Mouse (Mus musculus) liver, adult (tissue): Measurements from ENCODE around the gene Ppp1r9a.

ENCODE experiments used
- GATA4 ChIP-seq: IDR thresholded peaks from 2 replicates; pipeline ENCODE4 v1.6.1; 2014; ENCODE audit warnings: mild to moderate bottlenecking, low read length; ENCODE audit not compliant: insufficient replicate concordance

Gene Ppp1r9a

DNA sequence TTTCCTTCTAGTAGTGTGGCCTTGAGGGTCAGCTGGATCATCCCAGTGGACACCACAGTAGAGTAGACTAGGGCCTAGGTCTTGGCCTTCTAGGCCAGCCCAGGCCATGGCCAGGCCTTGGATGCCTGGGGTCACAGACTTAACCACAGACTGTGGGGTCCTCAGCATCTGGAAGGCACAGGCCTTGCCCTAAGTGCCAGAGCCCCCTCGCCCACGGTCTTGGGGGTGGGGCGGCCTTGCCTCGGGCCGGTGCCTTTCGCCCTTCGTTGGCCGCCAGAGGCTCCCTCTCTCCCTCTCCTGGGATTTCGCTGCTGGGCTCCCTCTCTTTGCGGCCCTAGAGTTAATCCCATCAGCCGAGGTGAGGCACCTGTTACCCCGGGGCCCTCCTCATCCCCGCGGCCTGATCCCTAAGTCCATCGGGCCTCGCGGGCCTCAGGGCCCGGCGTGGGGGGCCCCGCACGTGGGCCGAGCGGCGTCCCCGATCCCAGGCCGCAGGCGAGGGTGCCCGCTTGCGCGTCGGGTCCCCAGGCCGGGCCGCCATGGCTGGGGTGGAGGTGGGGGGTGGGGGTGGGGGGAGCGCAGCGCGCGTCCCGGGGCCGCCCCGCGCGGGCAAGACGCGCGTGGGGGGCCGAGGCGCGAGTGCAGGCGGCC, at the start of gene Ppp1r9a:
Gene Ppp1r9a, plus strand, starts transcription at position 244 of the 651 bp plus-strand sequence.
- no peak for TF ChIP-seq GATA4

DNA sequence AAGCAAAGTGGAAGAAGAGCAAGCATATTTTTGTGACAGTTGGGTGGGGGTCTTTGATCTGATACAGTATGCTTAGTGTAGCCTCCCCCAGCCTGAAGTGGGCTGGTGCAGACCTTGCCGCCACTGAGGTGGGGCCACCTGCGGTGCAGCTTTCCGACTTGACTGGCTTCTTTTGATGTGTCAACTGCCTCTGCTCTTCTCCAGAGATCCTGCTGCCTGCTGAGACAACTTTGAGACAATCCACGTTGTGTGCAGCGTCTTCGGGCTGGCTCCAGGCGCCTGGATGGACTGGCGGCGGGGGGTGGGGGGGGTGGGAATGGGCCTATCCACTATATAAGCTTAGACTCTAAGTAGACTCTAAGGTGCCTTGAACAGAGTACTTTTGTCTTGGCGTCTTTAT, 47.5 kb upstream of the Ppp1r9a start:
- no peak for TF ChIP-seq GATA4

DNA sequence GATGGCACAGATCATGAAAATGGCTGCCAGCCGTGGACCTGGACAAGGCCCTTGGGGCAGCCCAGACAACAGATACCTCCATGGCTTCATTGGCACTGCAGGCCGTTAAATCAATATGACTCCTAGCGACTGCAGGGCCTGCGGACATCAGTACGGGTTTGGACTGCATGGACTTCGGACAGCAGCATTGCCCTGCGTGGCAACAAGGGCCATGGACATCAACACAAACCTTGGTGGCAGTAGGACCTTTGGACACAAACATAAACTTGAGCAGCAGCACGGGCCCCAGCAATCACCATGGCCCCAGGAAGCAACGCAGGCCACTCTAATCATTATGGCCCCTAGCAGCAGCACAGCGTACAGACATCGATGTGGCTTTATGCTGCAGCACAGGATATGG, 45.8 kb upstream of the Ppp1r9a start:
- TF ChIP-seq GATA4, result no peak

DNA sequence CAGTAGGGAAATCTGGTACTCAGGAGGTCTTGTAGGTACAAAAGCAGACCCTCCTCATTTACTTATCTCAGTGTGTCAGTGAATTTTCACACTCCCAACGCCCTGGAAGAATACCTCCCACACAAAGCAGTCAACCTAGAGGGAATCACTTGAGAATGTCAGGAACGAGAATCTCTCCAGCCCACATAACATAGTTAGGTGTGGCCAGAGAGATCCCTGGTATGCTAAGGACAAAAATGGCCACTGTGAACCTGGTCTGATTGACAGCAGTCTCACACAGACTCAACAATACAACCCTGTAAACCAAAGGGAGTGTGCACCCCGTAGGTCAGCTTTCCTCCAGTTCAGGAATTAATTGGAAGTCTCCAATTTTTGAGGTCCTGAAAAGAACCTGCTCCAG, 18.4 kb upstream of the Ppp1r9a start:
- TF ChIP-seq GATA4, result no peak

DNA sequence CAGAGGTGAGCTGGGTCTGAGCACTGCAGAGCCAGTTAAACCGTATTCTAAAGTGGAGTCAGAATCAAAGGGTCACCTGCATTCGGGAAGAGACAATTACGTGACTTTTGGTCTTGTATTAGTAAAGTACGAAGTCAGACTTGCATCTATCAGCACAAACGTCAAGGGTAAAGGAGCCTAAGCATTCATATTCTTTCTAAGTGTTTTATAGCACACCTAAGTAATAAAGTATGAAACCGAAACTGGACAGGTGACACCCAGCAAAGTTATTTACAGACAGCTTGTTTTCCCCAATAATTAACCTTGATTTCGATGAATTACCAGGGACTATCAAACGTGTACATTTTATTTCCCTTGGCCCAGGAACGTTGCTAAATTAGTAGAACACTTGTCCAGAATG, 13.2 kb upstream of the Ppp1r9a start:
- TF ChIP-seq GATA4, result no peak

DNA sequence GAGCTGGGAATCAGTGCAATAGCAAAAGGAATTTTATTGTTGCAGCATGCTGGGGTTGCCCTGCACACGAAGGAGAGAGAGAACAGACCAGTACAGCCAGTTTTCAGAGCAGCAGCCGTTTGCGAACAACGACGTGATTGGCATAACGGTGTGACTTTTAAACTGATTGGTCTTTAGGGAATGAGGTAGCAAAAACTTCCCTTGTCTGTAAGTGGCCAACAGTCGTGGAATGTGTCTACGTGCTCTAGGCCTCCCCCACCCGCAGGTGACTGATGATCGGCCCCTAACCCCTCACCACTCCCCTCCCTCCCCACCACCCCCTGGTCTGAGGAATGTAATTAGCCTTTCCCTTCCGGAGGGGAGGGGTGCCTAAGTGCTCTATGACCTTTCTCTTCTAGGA, 10.3 kb upstream of the Ppp1r9a start:
- TF ChIP-seq GATA4, result no peak

DNA sequence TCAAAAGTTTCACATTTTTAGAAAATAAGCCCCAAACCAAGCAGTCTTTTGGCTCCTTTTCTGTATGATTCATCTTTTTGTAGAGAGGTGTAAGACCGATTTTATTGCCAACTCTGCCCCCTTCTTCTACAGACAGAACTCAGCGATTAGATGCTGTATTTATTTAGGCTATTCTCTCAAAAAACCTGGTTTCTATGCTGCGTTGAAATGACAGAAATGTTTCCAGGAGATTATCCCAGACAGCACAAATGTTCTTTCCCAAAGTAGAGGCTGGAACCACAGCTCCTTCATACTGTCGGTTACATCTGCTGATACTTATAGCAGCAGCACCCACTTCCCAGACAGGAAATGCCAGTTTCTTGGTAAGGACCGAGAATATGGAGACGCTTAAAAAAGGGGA, 2.8 kb upstream of the Ppp1r9a start:
- TF ChIP-seq GATA4, result no peak

DNA sequence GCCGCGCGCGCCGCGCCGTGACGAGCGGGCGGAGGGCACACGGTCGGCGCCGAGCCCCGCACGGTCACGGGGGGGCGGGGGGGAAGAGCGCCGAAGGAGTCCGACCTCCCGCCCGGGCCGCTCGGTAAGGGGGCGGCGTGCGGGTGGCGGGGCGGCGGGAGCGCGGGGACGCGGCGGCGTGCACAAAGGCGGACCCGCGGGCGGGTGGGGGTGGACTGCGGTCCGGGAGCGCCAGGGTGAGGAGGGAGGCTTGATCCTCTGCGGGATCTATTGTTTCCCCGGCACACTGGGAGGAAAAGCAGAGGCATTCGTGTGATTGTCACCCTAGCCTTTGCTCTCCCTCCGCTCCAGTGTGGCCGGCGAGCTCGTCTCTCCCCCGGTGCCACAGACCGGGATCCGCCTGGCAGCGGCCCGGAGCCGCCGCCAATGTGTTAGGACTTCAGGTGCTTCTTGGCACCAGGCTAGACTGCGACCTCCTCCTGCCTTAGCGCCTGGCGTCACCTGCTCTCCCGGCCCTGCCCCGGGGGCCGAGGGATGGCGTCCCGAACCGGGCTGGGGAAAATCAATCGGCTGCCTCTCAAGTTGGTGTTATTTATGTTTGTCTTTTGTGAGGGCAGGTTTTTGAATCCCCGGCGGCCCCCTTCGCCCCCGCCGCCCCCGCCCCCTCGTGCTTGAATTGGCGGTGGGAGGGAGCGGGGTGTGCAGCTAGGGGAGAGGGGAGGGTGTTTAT, 773 bp downstream of the Ppp1r9a start:
- TF ChIP-seq GATA4, result no peak

DNA sequence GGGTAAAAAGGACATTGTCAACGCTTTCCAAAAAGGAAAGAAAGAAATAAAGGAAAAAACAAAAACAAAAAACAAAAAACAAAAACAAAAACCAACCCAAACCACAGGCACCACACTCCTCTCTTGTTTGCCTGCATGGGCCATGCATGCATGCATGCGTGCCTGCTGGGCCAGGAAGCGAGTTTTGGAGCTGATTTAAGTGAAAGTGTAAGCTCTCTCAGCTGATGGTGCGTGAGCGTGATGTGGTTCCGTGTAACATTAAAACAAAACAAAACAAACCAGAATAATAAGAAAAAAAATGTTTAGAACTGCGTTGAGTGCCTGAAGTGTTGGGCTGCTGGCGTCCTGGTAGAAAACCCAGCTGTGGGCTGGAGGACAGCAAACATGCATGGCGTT, 1.3 kb downstream of the Ppp1r9a start:
- no peak for TF ChIP-seq GATA4

DNA sequence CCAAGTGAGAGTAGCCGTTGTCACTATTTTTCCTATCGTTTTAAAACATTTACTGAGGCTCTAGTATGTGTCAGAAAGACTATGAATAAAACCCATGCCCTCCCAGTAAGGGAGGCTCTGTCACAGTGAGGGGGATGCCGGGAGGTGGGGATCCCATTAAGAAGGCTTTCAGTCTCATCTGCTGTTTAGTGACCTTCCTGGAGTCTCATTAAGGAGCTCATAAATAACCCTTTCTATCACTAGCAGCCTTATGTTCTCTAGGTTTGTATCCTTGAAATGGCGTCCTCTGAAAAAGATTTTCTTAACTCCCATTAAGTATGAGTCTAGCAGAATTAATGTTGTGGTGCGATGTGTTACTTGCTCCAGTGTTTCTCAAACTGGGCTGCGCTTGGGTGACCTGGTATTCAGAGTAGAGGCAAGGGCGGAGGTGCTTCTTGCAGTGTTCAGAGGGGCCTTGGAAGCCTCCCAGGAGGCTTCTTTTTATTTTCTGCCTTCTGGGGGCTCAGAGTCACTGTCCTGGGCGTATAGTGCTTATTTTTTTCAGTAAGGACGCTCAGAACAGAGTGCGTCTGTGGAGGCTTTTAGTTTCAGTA, 7.4 kb downstream of the Ppp1r9a start:
- no peak for TF ChIP-seq GATA4

DNA sequence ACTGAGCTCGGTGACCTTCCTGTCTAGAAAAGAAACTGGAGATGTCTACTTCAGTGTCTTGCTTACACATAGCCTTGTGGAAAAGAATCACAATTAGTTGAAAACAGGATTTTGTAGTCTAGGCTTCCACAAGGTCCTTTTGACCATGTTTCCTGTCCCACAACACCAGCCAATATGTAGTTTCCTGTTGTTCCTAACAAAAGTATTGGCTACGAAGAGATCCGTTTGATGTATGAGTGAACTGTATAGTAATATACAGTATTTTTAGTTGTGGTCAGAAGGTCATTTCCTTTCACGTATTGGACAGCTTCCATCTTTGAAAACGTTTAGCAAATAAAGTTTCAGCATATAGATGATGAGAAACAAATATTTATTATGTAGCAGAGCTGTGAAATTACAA, 15.8 kb downstream of the Ppp1r9a start:
- TF ChIP-seq GATA4, result no peak

DNA sequence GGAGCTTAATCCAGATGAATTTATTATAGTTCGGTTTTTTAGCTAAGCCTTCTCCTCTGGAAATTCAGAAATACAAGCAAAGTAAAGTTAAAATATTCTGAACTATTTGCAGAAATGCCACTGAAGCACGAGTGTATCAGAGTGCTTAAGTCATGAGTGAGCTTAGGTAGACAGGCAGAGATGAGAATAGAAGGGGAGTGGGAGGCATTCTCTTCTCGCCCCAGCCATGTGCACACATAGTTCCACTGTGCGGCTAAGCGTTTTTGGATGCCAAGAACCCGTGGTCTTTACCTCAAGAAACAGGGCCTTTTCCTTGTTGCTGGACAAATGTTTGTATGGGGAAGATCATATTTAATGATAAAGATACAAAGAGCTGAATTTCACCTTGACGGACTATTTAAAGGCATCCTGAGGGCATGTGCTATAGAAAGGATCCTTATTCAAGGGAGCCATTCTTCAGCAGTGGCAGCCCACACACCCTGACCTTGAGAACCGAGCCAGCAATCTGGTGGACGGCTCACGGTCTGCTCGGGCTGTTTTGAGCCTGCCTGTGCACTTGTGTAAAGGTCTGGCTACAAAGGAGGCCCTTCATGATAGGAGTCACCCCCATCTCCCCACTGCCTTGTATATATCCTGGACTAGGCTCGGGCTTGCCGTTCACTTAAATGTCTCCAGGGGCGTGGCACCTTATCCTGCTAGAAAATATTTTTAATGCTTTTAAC, 23.4 kb downstream of the Ppp1r9a start:
- TF ChIP-seq GATA4, result no peak

DNA sequence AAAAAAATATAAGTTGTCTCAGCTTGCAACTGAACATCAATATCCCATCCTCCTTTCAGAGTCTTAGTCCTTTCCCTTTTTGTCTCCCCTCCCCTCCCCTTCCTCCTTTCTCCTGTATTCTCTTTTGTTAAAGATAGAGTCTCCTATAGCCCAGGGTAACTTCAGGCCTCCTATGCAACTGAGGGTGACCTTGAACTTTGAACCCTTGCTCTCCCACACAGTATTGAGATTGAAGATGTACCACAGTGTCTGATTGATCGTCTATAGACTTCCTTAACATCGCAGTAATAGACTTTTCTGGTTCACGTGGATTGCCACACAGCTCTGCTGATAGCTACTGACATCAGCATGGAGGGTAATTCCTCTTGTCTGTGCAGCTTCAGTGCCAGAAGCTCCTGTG, 27.6 kb downstream of the Ppp1r9a start:
- no peak for TF ChIP-seq GATA4

DNA sequence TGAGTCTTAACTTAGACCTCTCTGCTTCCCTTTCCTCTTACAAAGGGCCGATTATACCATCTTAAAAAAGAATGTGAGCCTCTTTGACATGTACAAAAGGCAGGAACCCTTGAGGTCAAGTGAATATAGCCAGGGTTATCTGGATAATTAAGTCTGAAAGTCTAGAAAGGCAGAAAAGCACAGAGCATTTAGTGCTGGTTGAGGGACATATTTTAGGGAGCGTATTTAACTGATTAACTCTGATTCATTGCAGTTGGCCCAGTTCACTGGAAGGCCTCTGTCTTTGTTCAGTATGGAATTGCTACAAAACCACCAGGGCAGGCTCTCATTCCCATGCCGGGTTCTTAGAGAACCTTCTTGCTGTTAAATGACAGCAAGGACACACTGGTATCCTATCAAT, 36.2 kb downstream of the Ppp1r9a start:
- no peak for TF ChIP-seq GATA4

DNA sequence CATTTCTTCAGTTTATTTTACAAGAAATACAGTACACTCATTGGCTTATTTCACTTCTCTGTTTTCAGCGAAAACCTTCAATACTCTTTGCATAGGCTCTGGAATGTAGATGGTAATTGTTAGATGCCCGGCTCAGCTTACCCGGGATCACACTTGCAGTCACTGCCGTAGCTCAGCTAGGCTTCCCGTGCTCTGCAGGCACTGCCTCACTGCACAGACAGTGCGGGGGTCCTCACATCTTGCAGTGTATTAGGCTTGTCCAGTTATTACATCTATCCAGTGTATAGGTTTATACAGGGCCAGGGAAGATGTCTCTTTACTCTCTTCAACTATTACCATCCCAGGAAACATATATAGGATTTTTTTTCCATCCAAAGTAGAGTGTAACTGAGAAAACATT, 37.4 kb downstream of the Ppp1r9a start:
- no peak for TF ChIP-seq GATA4

DNA sequence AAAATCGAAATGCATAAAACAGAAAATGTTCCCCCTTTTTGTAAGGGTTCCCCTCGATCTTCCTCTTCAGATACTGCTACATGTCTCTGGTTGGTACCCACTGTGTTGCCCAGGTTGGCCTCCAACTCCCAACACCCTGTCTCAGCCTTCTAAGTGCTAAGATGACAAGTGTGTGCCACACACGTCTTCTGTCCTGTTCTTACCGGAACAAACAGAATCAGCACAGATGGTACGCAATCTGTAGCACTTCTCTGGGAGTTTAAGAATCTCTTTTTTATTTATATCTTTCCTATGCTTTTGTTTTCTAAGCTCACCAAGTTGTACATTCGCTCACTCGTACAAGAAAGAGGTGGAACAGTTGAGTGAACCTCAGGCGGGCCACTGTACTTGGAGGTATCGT, 37.9 kb downstream of the Ppp1r9a start:
- no peak for TF ChIP-seq GATA4
